Mouse (Mus musculus) ovary, postnatal 14 days (tissue): Measurements from ENCODE around the gene Gm5662.
"Not testable (repeated sequence)": the region's sequence is repeated elsewhere in the genome, so short reads cannot be mapped to it uniquely, and the experiment has no call there.

Experiments
- DNase-seq: peaks from one replicate; pipeline ENCODE4 v3.0.0; 2022; ENCODE audit warnings: low spot score

Gm5662 gene

GRCm38 (mm10) chr12:88274400-88274799, at the start of gene Gm5662:
Gm5662 (minus strand) TSS chr12:88274500.
- not testable (repeated sequence) for DNase-seq

GRCm38 (mm10) chr12:88323926-88324325, 49.6 kb upstream of the Gm5662 start, which contains the start of gene Gm5039:
Gm5039 (minus strand) TSS chr12:88324026.
- DNase-seq = not testable (repeated sequence)

GRCm38 (mm10) chr12:88314556-88314955, 40.3 kb upstream of the Gm5662 start:
- DNase-seq = no peak

- not testable (repeated sequence) for DNase-seq
These were observed 22.9 kb upstream of the Gm5662 start for GRCm38 (mm10) chr12:88297171-88297570.

- DNase-seq = not testable (repeated sequence)
These were observed 18.8 kb upstream of the Gm5662 start for GRCm38 (mm10) chr12:88293082-88293481.

GRCm38 (mm10) chr12:88285224-88285623, 10.9 kb upstream of the Gm5662 start:
- not testable (repeated sequence) for DNase-seq

GRCm38 (mm10) chr12:88257241-88257640, 17.1 kb downstream of the Gm5662 start:
- no peak for DNase-seq

- DNase-seq = not testable (repeated sequence)
These were observed 18.4 kb downstream of the Gm5662 start for GRCm38 (mm10) chr12:88255917-88256316.

- DNase-seq = not testable (repeated sequence)
These were observed 24.3 kb downstream of the Gm5662 start, which contains the start of gene Gm8332 for GRCm38 (mm10) chr12:88250000-88250399. Gm8332 (minus strand) TSS chr12:88250100.

- not testable (repeated sequence) for DNase-seq
These were observed 28.5 kb downstream of the Gm5662 start for GRCm38 (mm10) chr12:88245786-88246185.

- DNase-seq = not testable (repeated sequence)
These were observed 31.4 kb downstream of the Gm5662 start for GRCm38 (mm10) chr12:88242940-88243339.
